Mouse (Mus musculus): ENCODE results near the gene Adora2a. TPM values are rescaled to one million over a fixed set of nuclear protein-coding genes. Genes with fewer than 3 reads are reported as not detected.
"Not testable (repeated sequence)": the region's sequence is repeated elsewhere in the genome, so short reads cannot be mapped to it uniquely, and the experiment has no call there.

Adora2a gene
- polyA plus RNA-seq, 2 experiments: 1.7 to 1.9 TPM

- Histone ChIP-seq H3K4me2 (ENCODE audit: low read depth) (no peak overlapping the region), H3K9ac (replicated peaks) (no peak overlapping the region), H3K9me3 (ENCODE audit: control insufficient read depth, low read length) (no peaks in the 10 kb centered on the region), H3K27ac (no peak overlapping the region), H3K4me3 (ENCODE audit: insufficient read depth in 1 of 2, low read depth in 2 of 2, low read length in 2 of 2) (no peak overlapping the region), H3K27me3 (ENCODE audit: control insufficient read depth, insufficient read depth, low read length) (no peaks in the 10 kb centered on the region), H3K36me3 (replicated peaks; ENCODE audit: control insufficient read depth, insufficient read depth, low read depth) (no peaks in the 10 kb centered on the region), H3K4me1 (replicated peaks; ENCODE audit: control insufficient read depth in 2 of 2, insufficient read depth in 2 of 2, low read length in 1 of 2) (no peaks in the 10 kb centered on the region)
- DNase-seq (ENCODE audit: low read depth in 3 of 3, low spot score in 3 of 3) (no peak), ATAC-seq (ENCODE audit: insufficient read depth) (no peak)
- TF ChIP-seq EP300 (IDR thresholded peaks at IDR 0.05; ENCODE audit: low read depth) (no peak), CTCF (IDR thresholded peaks at IDR 0.05; ENCODE audit: low read depth) (no peak)
- 65% methylated on average over 2 of the region's 2 CpGs for WGBS (ENCODE audit: insufficient replicate concordance)
Measured at GRCm38 (mm10) chr10:75345265-75345664, 28.6 kb downstream of the Adora2a start.

DNA sequence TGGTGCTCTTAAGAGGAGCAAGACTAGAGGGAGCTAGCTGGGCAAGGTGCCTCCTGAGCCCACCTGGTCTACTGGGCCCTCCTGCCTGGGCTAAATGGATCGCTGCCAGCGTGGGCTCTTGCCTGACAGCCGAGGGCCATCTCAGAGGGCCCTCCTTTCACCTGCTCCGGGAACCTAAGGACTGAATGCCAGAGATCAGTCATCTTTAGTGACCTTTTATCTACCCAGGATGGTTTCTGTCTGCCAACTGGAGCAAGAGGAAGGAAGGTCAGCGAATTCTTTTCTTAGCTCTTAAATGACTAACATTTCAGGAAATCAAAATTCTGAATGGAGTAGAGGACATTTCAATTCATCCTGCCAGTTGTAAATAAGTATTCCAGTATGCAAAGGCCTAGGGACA lies 33.9 kb downstream of the Adora2a start:
- H3K4me1 ChIP-seq (replicated peaks; ENCODE audit: control insufficient read depth in 2 of 2, insufficient read depth in 2 of 2, low read length in 1 of 2): no peaks in the 10 kb centered on the region
- no peaks in the 10 kb centered on the region for H3K27me3 ChIP-seq (ENCODE audit: control insufficient read depth, insufficient read depth, low read length)
- no peak overlapping the region for H3K4me3 ChIP-seq (ENCODE audit: insufficient read depth in 1 of 2, low read depth in 2 of 2, low read length in 2 of 2)
- no peak overlapping the region for H3K9ac ChIP-seq (replicated peaks)
- no peak overlapping the region for H3K27ac ChIP-seq
- no peaks in the 10 kb centered on the region for H3K9me3 ChIP-seq (ENCODE audit: control insufficient read depth, low read length)
- no peak for ATAC-seq (ENCODE audit: insufficient read depth)
- H3K4me2 ChIP-seq (ENCODE audit: low read depth): no peak overlapping the region
- 60% methylated on average over 5 of the region's 5 CpGs for WGBS (ENCODE audit: insufficient replicate concordance)
- no peak for TF ChIP-seq EP300 (IDR thresholded peaks at IDR 0.05; ENCODE audit: low read depth)
- TF ChIP-seq CTCF (IDR thresholded peaks at IDR 0.05; ENCODE audit: low read depth): no peak
- no peak for DNase-seq (ENCODE audit: low read depth in 3 of 3, low spot score in 3 of 3)
- no peaks in the 10 kb centered on the region for H3K36me3 ChIP-seq (replicated peaks; ENCODE audit: control insufficient read depth, insufficient read depth, low read depth)

DNA sequence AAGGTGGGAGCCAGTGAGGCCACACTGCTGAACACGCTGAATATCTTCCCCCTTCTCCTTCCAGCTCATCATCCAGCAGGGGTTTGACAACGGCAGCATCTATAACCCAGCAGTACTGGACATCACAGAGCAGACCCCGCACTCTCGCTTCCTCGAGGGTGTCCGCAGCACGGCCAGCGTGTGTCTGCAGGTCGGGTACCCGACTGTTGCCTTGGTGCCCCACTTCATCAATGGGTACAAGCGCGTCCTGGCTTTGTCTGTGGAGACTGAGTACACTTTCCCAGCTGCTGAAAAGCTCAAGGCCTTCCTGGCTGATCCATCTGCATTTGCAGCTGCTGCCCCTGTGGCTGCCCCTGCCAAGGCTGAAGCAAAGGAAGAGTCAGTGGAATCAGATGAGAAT lies 35.9 kb downstream of the Adora2a start:
- no peak overlapping the region for H3K4me2 ChIP-seq (ENCODE audit: low read depth)
- no peaks in the 10 kb centered on the region for H3K27me3 ChIP-seq (ENCODE audit: control insufficient read depth, insufficient read depth, low read length)
- no peak overlapping the region for H3K27ac ChIP-seq
- DNase-seq (ENCODE audit: low read depth in 3 of 3, low spot score in 3 of 3): no peak
- no peaks in the 10 kb centered on the region for H3K4me1 ChIP-seq (replicated peaks; ENCODE audit: control insufficient read depth in 2 of 2, insufficient read depth in 2 of 2, low read length in 1 of 2)
- TF ChIP-seq EP300 (IDR thresholded peaks at IDR 0.05; ENCODE audit: low read depth) (no peak), CTCF (IDR thresholded peaks at IDR 0.05; ENCODE audit: low read depth) (no peak)
- no peaks in the 10 kb centered on the region for H3K9me3 ChIP-seq (ENCODE audit: control insufficient read depth, low read length)
- no peaks in the 10 kb centered on the region for H3K36me3 ChIP-seq (replicated peaks; ENCODE audit: control insufficient read depth, insufficient read depth, low read depth)
- no peak for ATAC-seq (ENCODE audit: insufficient read depth)
- 82% methylated on average over 12 of the region's 12 CpGs for WGBS (ENCODE audit: insufficient replicate concordance)
- H3K4me3 ChIP-seq (ENCODE audit: insufficient read depth in 1 of 2, low read depth in 2 of 2, low read length in 2 of 2): no peak overlapping the region
- H3K9ac ChIP-seq (replicated peaks): no peak overlapping the region

GRCm38 (mm10) chr10:75353838-75354241 lies 37.2 kb downstream of the Adora2a start:
- H3K9ac ChIP-seq (replicated peaks); H3K4me3 ChIP-seq (ENCODE audit: insufficient read depth in 1 of 2, low read depth in 2 of 2, low read length in 2 of 2); H3K4me1 ChIP-seq (replicated peaks; ENCODE audit: control insufficient read depth in 2 of 2, insufficient read depth in 2 of 2, low read length in 1 of 2); DNase-seq (ENCODE audit: low read depth in 3 of 3, low spot score in 3 of 3); H3K27me3 ChIP-seq (ENCODE audit: control insufficient read depth, insufficient read depth, low read length); H3K27ac ChIP-seq; H3K4me2 ChIP-seq (ENCODE audit: low read depth); H3K36me3 ChIP-seq (replicated peaks; ENCODE audit: control insufficient read depth, insufficient read depth, low read depth); H3K9me3 ChIP-seq (ENCODE audit: control insufficient read depth, low read length): not testable (repeated sequence)
- peak; percentile 52 for ATAC-seq (ENCODE audit: insufficient read depth)
- WGBS (ENCODE audit: insufficient replicate concordance): 26% methylated on average over 7 of the region's 9 CpGs

- no peak overlapping the region for H3K4me2 ChIP-seq (ENCODE audit: low read depth)
- ATAC-seq (ENCODE audit: insufficient read depth) (no peak), DNase-seq (ENCODE audit: low read depth in 3 of 3, low spot score in 3 of 3) (no peak)
- H3K4me1 ChIP-seq (replicated peaks; ENCODE audit: control insufficient read depth in 2 of 2, insufficient read depth in 2 of 2, low read length in 1 of 2): no peaks in the 10 kb centered on the region
- H3K9me3 ChIP-seq (ENCODE audit: control insufficient read depth, low read length): no peaks in the 10 kb centered on the region
- no peak overlapping the region for H3K4me3 ChIP-seq (ENCODE audit: insufficient read depth in 1 of 2, low read depth in 2 of 2, low read length in 2 of 2)
- H3K27ac ChIP-seq: no peak overlapping the region
- no peak overlapping the region for H3K9ac ChIP-seq (replicated peaks)
- TF ChIP-seq EP300 (IDR thresholded peaks at IDR 0.05; ENCODE audit: low read depth) (no peak), CTCF (IDR thresholded peaks at IDR 0.05; ENCODE audit: low read depth) (no peak)
- WGBS (ENCODE audit: insufficient replicate concordance): 37% methylated on average over 4 of the region's 4 CpGs
- H3K36me3 ChIP-seq (replicated peaks; ENCODE audit: control insufficient read depth, insufficient read depth, low read depth): no peaks in the 10 kb centered on the region
- no peaks in the 10 kb centered on the region for H3K27me3 ChIP-seq (ENCODE audit: control insufficient read depth, insufficient read depth, low read length)
Measured at GRCm38 (mm10) chr10:75355341-75355740, 38.7 kb downstream of the Adora2a start.

DNA sequence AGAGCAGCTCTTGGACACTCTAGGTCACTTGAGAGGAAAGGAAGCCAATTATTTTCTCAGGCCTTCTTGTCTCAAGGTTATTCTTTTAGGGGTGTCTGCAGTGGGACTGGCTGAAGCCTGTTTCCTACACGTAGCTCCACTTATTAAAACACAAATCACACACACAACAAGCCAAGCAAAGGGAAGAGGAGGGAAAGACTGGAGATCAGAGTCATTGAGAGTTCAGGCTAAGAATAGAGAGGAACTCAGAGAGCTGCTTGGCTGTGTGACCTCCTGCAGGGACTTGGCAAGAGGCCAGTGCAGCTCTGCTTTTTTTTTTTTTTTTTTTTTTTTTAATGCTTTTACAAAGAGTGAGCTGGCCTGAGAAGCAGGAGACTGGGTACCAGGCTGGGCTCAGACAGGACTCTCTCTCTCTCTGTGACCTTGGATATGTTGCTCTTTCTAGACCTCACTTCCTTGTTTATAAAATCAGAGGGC lies 47.6 kb downstream of the Adora2a start:
- H3K4me1 ChIP-seq (replicated peaks; ENCODE audit: control insufficient read depth in 2 of 2, insufficient read depth in 2 of 2, low read length in 1 of 2); H3K4me3 ChIP-seq (ENCODE audit: insufficient read depth in 1 of 2, low read depth in 2 of 2, low read length in 2 of 2); H3K27ac ChIP-seq; H3K36me3 ChIP-seq (replicated peaks; ENCODE audit: control insufficient read depth, insufficient read depth, low read depth); H3K27me3 ChIP-seq (ENCODE audit: control insufficient read depth, insufficient read depth, low read length); H3K9ac ChIP-seq (replicated peaks); H3K9me3 ChIP-seq (ENCODE audit: control insufficient read depth, low read length); H3K4me2 ChIP-seq (ENCODE audit: low read depth): not testable (repeated sequence)
- peak in 1 of 3 experiments; percentile 2 for DNase-seq (ENCODE audit: low read depth in 3 of 3, low spot score in 3 of 3)
- 12% methylated on average over 1 of the region's 1 CpGs for WGBS (ENCODE audit: insufficient replicate concordance)
- ATAC-seq (ENCODE audit: insufficient read depth): peak; percentile 55; the same call in 1 of the 2 replicates

Data from liver, embryonic 14.5 days (tissue).